Mouse (Mus musculus): ENCODE results near the gene Dctn1.

The Dctn1 gene

DNA sequence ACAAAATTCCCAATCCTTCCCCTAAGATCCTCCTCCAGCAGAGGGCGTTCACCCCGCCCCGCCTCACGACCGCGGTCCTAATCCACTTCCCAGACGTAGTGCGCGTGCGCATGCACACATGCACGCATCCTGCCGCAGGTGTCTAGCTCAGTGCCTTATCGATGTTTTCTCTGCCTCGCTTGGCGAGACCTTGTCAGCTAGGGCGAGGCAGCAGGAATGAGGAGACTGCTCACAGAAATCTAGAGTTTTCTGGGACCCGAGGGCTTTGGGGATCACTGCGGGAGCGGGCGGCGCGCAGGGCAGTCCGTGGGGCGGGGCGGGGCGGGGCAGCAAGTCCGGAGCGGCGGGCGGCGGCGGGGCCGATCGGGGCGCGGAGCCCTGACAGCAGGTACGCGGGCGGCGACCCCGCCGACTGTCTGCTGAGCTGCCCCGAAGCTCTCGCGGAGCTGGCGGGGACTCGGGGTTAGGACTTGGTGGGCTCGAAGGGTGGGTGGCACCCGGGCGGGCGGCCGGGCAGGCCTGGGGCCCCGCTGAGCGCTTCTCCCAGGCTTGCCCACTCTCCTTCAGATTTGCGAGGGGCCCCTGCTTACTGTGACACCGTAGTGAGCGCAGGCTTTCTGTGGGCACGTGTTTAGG is at the start of gene Dctn1:
Gene Dctn1, plus strand, starts transcription at position 314 of the 636 bp plus-strand sequence.
- peak; percentile 92 for DNase-seq (ENCODE audit: low spot score)

DNA sequence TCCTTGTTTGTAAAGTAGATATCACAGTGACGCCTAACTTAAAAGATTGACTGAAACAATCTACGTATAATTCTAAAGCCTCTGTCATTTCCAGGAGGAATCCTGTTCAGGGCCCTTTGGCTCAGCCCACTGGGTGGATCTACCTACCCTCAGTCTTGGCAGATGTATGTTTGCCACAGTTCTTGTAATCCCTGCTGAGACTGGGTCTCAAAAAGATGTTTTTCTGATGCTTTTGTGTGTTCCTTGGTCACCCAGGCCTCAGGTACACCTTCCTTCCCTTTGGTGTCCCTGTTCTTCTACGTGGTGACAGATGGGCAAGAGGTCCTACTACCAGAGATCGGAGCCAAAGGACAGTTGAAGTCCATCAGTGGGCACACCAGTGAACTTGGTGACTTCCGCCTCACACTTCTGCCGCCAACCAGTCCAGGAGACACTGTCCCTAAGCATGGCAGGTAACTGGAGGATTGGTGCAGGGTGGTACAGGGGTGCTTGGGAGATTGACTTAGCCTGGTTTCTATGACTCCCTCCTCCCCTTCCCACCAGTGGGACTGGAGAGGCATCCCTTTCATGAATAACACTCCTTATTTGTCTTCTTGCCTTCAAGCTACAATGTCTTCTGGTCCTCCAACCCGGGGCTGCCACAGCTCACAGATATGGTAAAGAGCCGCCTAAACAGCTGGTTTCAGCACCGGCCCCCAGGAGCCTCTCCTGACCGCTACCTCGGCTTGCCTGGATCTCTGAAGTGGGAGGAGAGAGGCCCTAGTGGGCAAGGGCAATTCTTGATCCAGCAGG is 49.2 kb upstream of the Dctn1 start:
- DNase-seq (ENCODE audit: low spot score): no peak

DNA sequence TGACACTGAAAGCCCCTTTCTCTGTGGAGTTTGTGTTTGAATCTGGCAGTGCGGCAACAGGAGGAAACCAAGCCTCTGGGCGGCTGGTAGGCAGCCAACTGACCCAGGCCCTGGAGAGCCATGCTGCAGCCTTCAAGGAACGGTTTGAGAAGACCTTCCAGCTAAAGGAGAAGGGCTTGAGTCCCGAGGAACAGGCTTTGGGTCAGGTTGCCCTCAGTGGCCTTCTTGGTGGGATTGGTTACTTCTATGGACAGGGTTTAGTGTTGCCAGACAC is 48.6 kb upstream of the Dctn1 start:
- no peak for DNase-seq (ENCODE audit: low spot score)

DNA sequence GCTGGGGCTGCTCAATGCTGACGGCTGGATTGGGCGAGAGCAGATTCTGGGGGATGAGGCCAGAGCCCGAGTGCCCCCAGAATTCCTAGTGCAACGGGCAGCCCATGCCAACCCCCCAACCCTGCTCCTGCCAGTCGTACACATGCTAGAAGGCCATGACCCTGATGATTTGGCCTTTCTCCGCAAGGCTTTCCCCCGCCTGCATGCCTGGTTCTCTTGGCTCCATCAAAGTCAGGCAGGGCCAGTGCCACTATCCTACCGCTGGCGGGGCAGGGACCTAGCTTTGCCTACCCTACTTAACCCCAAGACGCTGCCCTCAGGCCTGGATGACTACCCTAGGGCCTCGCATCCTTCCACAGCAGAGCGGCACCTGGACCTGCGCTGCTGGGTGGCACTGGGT is 48.1 kb upstream of the Dctn1 start:
- DNase-seq (ENCODE audit: low spot score): no peak

DNA sequence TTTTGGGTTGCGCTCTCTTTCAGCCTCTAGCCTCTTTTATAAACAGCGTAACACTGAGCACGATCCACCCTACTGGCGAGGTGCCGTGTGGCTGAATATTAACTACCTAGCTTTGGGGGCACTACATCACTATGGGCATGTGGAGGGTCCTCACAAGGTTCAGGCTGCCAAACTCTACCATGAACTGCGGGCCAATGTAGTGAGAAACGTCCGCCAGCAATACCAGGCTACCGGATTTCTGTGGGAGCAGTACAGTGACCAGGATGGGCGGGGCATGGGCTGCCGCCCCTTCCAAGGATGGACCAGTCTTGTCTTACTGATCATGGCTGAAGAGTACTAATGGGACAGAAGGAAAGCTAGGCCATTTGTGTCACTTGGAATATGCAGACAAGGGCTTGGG is 47.4 kb upstream of the Dctn1 start:
- DNase-seq (ENCODE audit: low spot score): no peak

DNA sequence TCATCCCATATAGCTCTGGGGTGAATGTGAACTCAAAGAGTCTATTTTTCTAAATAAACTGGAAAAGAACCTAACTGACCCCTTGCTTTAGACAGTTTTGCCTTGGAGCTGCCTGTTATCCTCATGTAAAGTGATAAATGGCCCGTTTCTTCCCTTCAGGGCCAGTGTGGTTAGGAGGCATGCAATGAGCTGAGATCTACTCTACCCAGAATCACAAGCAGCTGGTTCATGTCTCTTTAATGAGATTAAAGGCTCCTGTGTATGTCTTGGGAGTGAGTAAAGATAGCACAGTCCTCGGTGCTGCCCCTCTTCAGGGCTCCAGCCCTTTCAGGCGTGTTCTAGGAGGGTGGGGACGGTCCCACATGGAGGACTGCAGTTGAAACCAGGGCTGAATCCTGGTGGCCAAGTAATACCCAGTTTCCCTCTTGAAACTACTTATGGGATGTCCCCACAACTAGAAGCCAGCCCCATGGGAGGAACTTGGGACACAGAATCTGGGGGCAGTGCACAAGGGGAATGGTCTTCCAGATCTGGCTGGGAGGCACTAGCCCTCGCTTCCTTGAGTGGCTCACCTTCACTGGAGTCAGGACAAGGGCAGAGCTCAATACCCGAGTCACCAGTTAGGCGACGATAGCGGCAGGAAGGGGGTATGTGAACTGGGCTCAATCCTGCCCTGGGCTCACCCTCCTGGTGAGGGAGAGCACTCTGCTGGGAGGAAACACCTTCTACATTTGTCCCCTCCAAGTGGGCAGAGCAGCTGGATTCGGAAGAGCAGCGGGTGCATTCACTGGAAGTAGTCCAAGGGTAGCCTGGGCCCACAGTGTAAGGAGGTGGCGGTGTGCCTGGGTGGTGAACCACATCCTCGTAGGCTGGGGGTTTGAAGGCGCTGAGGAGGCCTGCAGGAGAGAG is 46.6 kb upstream of the Dctn1 start:
- DNase-seq (ENCODE audit: low spot score): no peak

DNA sequence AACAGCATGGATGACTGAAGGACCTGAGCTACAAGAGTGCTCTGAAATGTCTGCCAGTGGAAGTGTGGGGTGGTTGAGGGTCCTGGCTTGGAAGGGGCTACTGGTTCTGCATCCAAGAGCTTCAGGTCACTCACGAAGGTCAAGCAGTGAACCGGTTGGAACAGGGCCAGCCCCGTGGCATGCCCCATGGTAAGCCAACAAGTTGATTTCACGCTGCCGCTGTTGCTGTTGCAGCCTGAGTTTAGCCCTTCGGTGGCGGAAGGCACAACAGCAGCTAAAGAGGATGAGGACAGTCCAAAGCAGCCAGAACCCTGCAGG is 46.0 kb upstream of the Dctn1 start:
- DNase-seq (ENCODE audit: low spot score): no peak

DNA sequence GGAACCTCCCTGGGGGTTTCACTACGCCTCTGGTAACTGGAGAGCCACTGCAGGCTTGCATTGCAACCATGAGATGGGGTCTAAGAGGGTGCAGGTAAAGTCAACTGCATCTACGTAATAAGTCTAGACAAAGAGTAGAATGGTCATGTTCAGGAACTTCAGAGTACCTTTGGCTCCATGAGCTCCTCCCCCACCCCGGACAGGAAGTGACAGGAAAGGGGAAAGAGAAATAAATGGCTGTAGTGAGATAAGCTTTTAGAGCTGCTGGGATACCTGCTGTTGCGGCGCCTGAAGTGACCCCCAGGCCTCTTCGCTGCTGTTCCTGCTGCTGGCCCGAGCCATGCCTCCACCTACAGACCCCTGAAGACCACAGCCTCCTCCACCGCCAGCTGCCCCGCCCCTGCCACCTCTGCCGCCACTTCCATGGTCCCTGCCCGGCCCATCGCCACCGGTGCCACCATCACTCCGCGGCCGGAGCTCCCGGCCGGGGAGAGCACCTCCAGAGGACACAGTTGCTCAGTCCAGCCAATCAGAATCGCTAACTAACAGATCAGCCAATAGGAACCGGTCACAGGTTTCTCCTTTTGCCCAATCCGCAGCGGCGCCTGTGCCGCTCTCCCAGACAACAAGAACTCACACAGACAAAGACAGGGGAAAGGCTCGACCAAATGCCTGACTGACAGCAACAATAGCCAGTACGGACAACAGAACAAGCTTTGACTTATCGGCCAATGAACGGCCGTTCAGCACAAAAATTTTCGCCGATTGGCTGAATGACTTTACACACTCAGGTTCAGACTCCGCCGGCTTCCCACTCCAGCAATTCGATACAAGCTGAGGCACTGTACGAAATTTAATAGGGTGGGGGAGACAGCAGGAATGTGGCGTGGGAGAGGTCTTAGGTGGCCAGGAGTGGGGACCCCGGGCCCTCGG is 44.5 kb upstream of the Dctn1 start, which contains the start of gene Wbp1:
Gene Wbp1, minus strand, starts transcription at position 630 of the 933 bp plus-strand sequence.
- peak; percentile 99 for DNase-seq (ENCODE audit: low spot score)

DNA sequence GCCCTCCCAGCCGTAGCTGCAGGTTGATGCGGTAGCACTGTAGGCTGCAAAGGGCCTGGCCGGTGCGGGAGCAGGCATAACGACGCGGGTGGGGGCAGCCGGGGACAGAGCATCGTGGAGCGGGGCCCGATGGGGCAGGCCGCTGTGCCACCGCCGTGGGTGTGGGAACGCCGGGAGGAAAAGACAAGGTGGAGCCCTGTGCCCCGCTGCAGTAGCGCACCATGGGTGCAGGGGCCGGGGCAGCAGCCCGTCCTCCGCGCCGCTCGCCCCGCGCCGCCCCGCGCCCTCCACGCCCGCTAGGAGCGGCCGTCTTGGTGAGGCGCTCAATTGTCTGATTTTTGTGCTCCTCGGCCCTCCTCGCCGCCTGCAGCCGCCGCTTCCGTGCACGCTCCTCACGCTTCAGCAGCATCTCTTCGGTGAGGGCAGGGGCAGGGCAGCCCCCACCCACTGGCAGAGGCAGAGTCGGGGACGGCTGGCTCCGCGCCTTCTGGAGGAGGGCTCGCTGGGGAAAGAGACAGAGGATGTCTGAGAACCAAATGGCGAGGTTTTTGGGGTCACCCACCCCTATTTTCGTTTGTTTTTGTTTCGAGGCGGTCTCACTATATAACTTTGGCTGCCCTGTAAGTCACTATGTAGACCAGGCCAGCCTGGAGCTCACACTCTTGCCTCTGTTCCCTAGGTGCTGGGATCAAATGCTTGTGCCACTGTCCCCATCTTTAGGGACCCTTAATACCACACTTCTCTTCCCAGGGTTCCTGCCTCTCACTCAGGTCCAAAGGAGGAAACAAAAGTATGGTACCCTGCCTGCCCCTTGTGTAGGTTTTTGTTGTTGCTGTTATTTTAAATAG is 43.6 kb upstream of the Dctn1 start:
- no peak for DNase-seq (ENCODE audit: low spot score)

DNA sequence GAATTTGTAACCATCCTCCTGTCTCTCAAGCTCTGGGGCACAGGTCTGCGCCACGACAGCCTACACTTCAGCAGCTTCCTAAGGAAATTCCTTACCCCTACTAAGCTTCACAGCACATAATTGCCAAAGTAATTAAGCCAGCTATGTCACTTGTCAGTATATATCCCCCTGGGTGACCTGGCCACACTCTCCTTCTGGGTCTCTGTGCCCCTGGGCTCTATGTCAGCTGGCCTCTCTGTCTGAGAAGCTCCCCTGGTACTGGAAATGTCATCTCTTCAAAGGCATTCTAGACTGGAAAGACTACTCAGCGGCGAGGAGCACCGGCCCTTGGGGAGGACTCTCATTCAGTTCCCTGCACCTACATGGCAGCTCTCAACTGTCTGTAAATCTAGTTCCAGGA is 42.8 kb upstream of the Dctn1 start:
- DNase-seq (ENCODE audit: low spot score): no peak

DNA sequence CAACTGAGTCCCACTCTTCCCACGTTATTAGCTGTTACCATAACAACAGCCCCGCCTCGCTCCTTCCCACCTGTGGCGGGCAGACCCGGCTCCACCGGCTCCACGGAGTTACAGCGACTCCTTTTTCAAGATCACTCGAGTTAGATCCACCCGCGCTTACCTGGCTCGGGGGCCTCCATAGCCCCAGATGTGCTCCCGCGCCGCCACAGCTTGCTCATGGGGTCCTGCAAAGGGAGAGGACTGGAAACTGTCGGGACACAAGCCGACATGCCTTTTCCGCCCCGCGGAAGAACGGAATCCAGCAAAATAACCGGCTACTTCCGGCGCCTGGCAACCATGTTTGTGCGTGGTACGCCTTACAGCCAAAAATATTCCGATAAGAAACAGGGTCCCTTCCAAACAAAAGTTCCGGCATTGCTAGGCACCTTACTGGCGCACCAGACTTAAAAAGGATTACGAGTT is 40.8 kb upstream of the Dctn1 start:
- DNase-seq (ENCODE audit: low spot score): peak; percentile 91

DNA sequence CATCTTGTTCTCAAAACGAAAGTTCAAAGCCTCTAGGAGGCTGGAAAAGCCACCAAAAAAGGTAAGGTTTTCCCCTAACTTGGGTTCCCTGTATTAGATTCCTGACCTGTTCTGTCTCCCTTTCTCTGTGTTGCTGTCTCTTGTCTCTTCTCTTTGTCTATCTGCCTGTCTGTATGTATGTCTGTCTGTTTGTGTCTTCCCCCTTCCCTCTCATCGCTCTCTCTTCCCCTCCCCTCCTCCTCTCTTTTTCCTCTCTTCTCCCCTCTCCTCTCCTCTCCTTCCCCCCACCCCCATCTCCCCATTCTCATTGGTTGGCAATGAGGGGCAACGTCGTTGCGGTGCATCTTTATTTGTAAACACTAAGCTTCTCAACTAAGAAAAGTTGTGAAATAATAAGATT is 40.4 kb upstream of the Dctn1 start, which contains the start of gene Ino80b:
Gene Ino80b, minus strand, starts transcription at position 101 of the 400 bp plus-strand sequence.
- no peak for DNase-seq (ENCODE audit: low spot score)

DNA sequence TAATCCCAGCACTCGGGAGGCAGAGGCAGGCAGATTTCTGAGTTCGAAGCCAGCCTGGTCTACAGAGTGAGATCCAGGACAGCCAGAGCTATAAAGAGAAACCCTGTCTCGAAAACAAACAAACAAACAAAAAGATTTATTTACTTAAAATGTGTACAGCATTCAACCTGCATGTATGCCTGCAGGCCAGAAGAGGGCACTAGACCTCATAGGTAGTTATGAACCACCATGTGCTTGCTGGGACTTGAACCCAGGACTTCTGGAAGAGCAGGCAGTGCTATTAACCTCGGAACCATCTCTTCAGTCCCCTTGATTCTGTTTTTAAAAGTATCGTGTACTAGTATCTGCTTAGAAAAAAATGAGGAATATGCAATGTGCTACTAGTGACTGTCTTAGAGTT is 38.3 kb upstream of the Dctn1 start:
- DNase-seq (ENCODE audit: low spot score): no peak

DNA sequence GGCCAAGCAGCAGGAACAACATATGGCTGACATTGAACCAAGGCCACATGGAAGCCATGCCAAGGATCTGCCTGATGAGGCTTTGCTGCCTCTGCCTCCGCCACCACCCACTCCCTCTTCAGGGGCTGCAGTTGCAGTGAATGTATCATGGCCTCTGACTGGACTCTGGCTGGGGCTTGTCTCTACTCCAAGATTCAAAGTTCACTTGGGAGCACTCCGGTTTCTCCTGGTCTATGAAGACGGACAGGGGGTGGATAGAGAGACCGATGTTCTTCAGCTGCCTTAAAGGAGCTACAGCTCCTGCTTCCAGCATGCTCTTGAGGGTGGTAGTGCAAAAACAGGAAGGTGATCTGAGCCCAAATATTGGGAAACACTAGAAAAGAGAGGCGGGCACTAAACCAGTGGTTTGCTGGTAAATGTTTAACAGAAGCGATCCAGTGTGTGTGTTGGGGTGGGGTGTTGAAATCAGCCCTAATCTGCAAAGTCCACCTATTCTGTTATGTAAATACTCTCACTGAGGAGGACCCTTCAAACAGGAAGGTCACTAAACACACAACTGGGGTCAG is 34.2 kb upstream of the Dctn1 start:
- DNase-seq (ENCODE audit: low spot score): no peak

DNA sequence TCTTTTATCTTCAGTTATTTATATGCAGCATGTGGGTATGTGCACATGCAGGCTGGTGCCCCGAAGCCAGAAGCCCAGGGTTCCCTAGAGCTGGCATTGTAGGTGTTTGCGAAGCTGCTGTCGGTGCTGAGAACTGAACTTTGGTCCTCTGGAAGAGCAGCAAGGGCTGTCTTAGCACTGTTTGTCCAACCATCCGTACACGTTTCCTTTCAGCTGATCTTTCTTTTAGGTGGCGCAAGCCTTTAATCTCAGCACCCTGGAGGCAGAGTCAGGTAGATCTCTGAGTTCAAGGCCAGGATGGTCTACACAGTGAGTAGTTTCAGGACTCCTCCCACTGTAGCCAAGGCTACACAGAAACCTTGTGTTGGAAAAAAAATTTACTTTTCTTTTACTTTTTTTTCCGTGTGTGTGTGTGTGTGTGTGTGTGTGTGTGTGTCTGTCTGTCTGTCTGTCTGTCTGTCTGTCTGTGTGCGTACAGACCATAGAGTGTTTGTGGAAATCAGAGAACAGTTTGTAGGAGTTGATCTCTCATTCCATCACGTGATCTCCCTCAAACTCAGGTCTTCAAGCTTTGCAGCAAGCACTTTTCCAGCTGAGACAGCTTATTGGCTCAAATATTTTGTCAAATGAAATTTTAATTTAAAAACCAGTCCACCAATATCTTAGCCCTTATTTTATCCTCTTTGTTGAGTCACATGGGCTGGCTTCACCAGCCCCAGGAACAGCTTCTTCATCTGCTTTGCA is 33.4 kb upstream of the Dctn1 start:
- DNase-seq (ENCODE audit: low spot score): no peak

DNA sequence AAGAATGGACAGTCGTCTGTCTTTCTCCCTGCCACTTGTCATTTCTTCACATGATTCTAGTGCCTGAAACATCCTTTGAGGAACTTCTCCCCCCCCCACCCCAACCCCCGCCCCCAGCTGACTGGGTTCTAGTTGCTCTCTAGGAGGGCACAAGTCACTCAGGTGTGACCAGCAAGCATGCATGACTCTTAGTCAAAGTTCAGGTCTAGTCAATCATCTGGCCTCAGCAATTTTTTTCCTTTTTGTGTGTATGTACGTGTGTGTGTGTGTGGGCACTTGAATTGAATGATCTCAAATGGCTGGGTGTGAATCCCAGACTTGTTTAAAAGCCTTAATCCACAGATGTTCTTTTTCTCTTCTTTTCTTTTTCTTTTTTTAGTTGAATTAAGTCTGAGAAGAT is 31.5 kb upstream of the Dctn1 start:
- no peak for DNase-seq (ENCODE audit: low spot score)

DNA sequence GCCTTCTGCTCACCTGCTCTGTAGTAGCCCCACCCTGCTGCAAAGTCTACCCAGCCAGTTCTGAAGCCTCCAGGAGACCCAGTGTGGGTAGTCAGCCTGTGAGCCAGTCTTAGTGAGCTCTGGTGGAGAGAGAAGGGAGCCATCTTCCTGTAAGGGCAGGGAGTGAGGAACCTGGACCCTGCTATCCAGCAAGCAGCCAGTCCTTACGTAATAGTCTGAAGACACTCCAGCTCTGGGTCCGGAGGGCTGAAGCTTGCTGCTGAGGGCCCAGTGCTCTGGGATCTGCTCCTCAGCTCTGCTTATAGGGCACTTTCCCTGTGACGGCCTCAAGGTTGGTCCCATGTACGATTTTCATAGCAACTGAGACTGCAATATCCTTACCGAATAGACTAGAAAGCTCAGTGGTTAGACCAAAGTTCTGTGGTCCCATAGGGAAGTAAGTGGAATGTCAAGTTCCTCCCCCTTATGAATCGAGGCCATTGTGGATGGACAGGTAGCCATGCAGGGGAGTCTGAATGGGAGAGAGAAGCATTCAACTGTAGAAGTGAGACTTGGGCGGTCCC is 30.7 kb upstream of the Dctn1 start, which contains the start of gene Rtkn:
Gene Rtkn, plus strand, starts transcription at position 513 of the 563 bp plus-strand sequence.
- DNase-seq (ENCODE audit: low spot score): no peak

DNA sequence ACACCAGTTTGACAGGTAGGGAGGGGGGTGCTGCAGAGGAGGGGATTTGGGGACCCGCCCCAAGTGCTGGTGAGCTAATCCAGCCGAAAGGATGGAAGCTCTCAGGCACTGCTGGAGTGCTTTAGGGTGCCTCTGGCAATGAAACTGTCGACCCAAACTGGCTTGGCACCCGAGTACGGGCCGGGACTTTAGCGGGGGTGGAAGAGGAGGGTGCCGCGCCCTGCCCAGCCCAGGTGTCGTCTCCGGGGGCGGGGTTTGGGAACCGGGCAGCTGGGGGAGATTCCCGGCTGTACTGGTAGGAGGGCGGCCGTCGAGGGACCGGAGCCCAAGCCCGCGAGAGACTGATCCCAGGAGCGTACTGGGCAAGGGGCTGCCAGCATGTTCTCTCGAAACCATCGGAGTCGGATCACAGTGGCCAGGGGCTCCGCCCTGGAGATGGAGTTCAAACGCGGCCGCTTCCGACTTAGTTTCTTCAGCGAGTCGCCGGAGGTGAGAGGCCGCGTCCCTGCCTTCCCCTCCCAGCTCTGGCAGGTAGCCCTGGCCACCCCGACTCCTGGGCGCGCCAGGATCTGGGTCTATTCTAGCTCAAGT is 30.1 kb upstream of the Dctn1 start:
- DNase-seq (ENCODE audit: low spot score): no peak

Measured in layer of hippocampus, adult 9-10 months (tissue).